Mouse (Mus musculus) MEL (cell line): ENCODE data around the gene Ppp4r3a.

Experiments
- CHD2 ChIP-seq: IDR thresholded peaks from 2 replicates; pipeline ENCODE4 v1.6.1; 2011; ENCODE audit warnings: low read length, improper control_type of control experiment
- CTCF ChIP-seq, 3 experiments: IDR thresholded peaks in 2 of 3; conservative IDR thresholded peaks in 1 of 3; 2 replicates each; pipeline ENCODE4 v1.5.1; 2011 to 2012; ENCODE audit warnings: low read length in 3 of 3, low read depth in 2 of 3, mild to moderate bottlenecking in 2 of 3, improper control_type of control experiment in 1 of 3, inconsistent platforms in 1 of 3, mixed read lengths in 1 of 3, moderate library complexity in 1 of 3; ENCODE audit not compliant: control insufficient read depth in 1 of 3, insufficient read depth in 1 of 3, poor library complexity in 1 of 3, severe bottlenecking in 1 of 3
- EP300 ChIP-seq, 2 experiments: IDR thresholded peaks; 2 replicates each; pipeline ENCODE4 v1.6.1; 2011; ENCODE audit warnings: improper control_type of control experiment in 2 of 2, low read length in 2 of 2, low read depth in 1 of 2, mild to moderate bottlenecking in 1 of 2
- ETS1 ChIP-seq: IDR thresholded peaks from 2 replicates; pipeline ENCODE4 v1.6.1; 2012; ENCODE audit warnings: low read depth, mild to moderate bottlenecking, inconsistent platforms, low read length, improper control_type of control experiment, moderate library complexity
- MYC ChIP-seq: IDR thresholded peaks from 2 replicates; pipeline ENCODE4 v1.6.1; 2011; ENCODE audit warnings: low read depth, mild to moderate bottlenecking, low read length, improper control_type of control experiment, moderate library complexity
- POLR2A ChIP-seq, 2 experiments: IDR thresholded peaks; 2 replicates each; pipeline ENCODE4 v1.6.1; 2011 to 2012; ENCODE audit warnings: low read length in 2 of 2, mild to moderate bottlenecking in 2 of 2, control low read depth in 1 of 2, improper control_type of control experiment in 1 of 2, low read depth in 1 of 2, moderate library complexity in 1 of 2; ENCODE audit not compliant: control insufficient read depth in 1 of 2, insufficient read depth in 1 of 2, poor library complexity in 1 of 2
- POLR2AphosphoS2 ChIP-seq: IDR thresholded peaks from 2 replicates; pipeline ENCODE4 v1.6.1; 2011; ENCODE audit warnings: low read length, improper control_type of control experiment
- POLR2AphosphoS5 ChIP-seq: IDR thresholded peaks from 2 replicates; pipeline ENCODE4 v1.6.1; 2012; ENCODE audit warnings: low read depth, borderline replicate concordance, mild to moderate bottlenecking, inconsistent platforms, low read length, moderate library complexity, mixed read lengths
- TBP ChIP-seq: IDR thresholded peaks from 2 replicates; pipeline ENCODE4 v1.8.0; 2011; ENCODE audit warnings: low read depth, low read length, improper control_type of control experiment
- ZC3H11A ChIP-seq: IDR thresholded peaks from 2 replicates; pipeline ENCODE4 v1.6.1; 2012; ENCODE audit warnings: low read depth, mild to moderate bottlenecking, inconsistent platforms, low read length, improper control_type of control experiment
- ZKSCAN1 ChIP-seq: IDR thresholded peaks from 2 replicates; pipeline ENCODE4 v1.6.1; 2012; ENCODE audit warnings: low read depth, mild to moderate bottlenecking, inconsistent platforms, low read length, improper control_type of control experiment, moderate library complexity
- ZMIZ1 ChIP-seq: IDR thresholded peaks from 2 replicates; pipeline ENCODE4 v1.6.1; 2012; ENCODE audit warnings: low read depth, mild to moderate bottlenecking, inconsistent platforms, low read length, improper control_type of control experiment, moderate library complexity

DNA sequence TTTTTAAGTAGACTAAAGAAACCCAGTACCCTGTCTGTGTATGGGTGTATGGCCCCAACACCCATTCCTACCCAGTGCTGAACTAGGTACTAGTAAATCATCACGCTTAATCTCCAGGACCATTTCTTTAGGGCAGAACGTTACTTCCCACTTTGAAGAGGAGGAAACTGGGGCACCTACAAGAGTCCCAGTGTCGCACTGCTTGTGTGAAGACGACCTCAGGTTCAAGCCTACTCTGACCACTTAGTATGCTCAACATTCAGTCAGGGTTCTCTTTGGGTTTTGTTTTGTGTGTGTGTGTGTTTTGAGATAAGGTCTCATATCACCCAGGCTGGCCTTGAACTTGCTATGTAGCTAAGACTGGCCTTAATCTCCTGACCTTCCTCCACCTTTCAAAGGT, 57.5 kb downstream of the Ppp4r3a start:
- TF ChIP-seq ZKSCAN1 (no peak), POLR2A (IDR thresholded peaks at IDR 0.05; ENCODE audit: control insufficient read depth in 1 of 2, insufficient read depth in 1 of 2, low read depth in 1 of 2, low read length in 2 of 2, poor library complexity in 1 of 2) (no peak), ZMIZ1 (no peak), ETS1 (no peak), POLR2AphosphoS2 (no peak), EP300 (IDR thresholded peaks at IDR 0.05; ENCODE audit: low read depth in 1 of 2, low read length in 2 of 2) (no peak; a peak in 1 of 4 replicates), POLR2AphosphoS5 (no peak), CHD2 (no peak), CTCF (IDR thresholded peaks at IDR 0.05 in 2 of 3, conservative IDR thresholded peaks at IDR 0.05 in 1 of 3; ENCODE audit: control insufficient read depth in 1 of 3, insufficient read depth in 1 of 3, low read depth in 2 of 3, low read length in 3 of 3, poor library complexity in 1 of 3, severe bottlenecking in 1 of 3) (no peak), ZC3H11A (no peak), TBP (no peak), MYC (no peak)
